Mouse (Mus musculus) liver, embryonic 13.5 days (tissue): ENCODE results near the gene Orc1. TPM values are rescaled to one million over a fixed set of nuclear protein-coding genes. Genes with fewer than 3 reads are reported as not detected.

Source experiments
- ATAC-seq: fragments of 200-750 bp; cut with Nextera tagmentation; 2 replicates; pipeline ENCODE4 v1.8.0; 2017; ENCODE audit warnings: low read depth, mild to moderate bottlenecking, moderate number of reproducible peaks, moderate library complexity
- DNase-seq: peaks from one replicate; pipeline ENCODE4 v3.0.0; 2022
- H3K27ac ChIP-seq: fragments of 300-500 bp; sonication (generic); 2 replicates; pipeline ENCODE4 v1.5.1; 2015; ENCODE audit warnings: moderate library complexity, mild to moderate bottlenecking, inconsistent platforms
- H3K27me3 ChIP-seq: fragments of 300-500 bp; sonication (generic); 2 replicates; pipeline ENCODE4 v1.6.1; 2015; ENCODE audit warnings: mild to moderate bottlenecking, inconsistent platforms
- H3K36me3 ChIP-seq: fragments of 300-500 bp; sonication (generic); 2 replicates; pipeline ENCODE4 v1.6.1; 2015; ENCODE audit warnings: mild to moderate bottlenecking, inconsistent platforms
- H3K4me1 ChIP-seq: fragments of 300-500 bp; sonication (generic); replicated peaks from 2 replicates; pipeline ENCODE4 v1.6.1; 2015; ENCODE audit warnings: inconsistent platforms
- H3K4me2 ChIP-seq: fragments of 300-500 bp; sonication (generic); 2 replicates; pipeline ENCODE4 v1.6.1; 2015; ENCODE audit warnings: inconsistent platforms, mild to moderate bottlenecking, moderate library complexity
- H3K4me3 ChIP-seq: fragments of 300-500 bp; sonication (generic); replicated peaks from 2 replicates; pipeline ENCODE4 v1.5.1; 2015; ENCODE audit warnings: mild to moderate bottlenecking, inconsistent platforms
- H3K9ac ChIP-seq: fragments of 300-500 bp; sonication (generic); 2 replicates; pipeline ENCODE4 v1.6.1; 2015; ENCODE audit warnings: mild to moderate bottlenecking, inconsistent platforms
- H3K9me3 ChIP-seq: fragments of 300-500 bp; sonication (generic); replicated peaks from 2 replicates; pipeline ENCODE4 v1.6.1; 2016; ENCODE audit warnings: inconsistent platforms
- whole genome bisulfite sequencing: fragments of 180-500 bp; shearing (Covaris S2); methylation state at CpG from one replicate; pipeline ENCODE4 v1.1.7; 2015; ENCODE audit not compliant: insufficient replicate concordance; 5-methylcytosine and 5-hydroxymethylcytosine counted together
- polyA plus RNA-seq: library from polyadenylated mRNA; unstranded; fragments of >200 nt; fragmentation: Nextera tagmentation; extraction: Ambion mirVana; gene quantifications from 2 replicates; pipeline ENCODE4 v1.2.1, GENCODE M21; 2015

Gene Orc1
- polyA plus RNA-seq, 1 experiment from 2014 or later: 23.2 TPM

GRCm38 (mm10) chr4:108637721-108638120 lies 58.5 kb downstream of the Orc1 start:
- 81% methylated on average over 3 of the region's 3 CpGs for WGBS
- Histone ChIP-seq H3K27me3 (no peaks in the 10 kb centered on the region), H3K36me3 (peaks cover 35% of the 10 kb centered on the region), H3K9ac (no peak overlapping the region), H3K27ac (no peak overlapping the region), H3K4me3 (no peak overlapping the region), H3K4me1 (peaks cover 27% of the 10 kb centered on the region), H3K9me3 (no peaks in the 10 kb centered on the region), H3K4me2 (no peak overlapping the region)
- ATAC-seq: no peak
- DNase-seq: no peak

GRCm38 (mm10) chr4:108638752-108639151 lies 59.5 kb downstream of the Orc1 start:
- peak; percentile 72 for ATAC-seq
- Histone ChIP-seq H3K36me3 (peaks cover 25% of the 10 kb centered on the region), H3K4me2 (no peak overlapping the region), H3K4me3 (no peak overlapping the region), H3K9me3 (no peaks in the 10 kb centered on the region), H3K27me3 (no peaks in the 10 kb centered on the region), H3K9ac (no peak overlapping the region), H3K4me1 (peaks cover 27% of the 10 kb centered on the region), H3K27ac (peak overlapping the region; percentile 51)
- no peak for DNase-seq
- WGBS: 37% methylated on average over 5 of the region's 5 CpGs

GRCm38 (mm10) chr4:108664407-108664806 lies 85.2 kb downstream of the Orc1 start:
- Histone ChIP-seq H3K4me2 (no peak overlapping the region), H3K36me3 (no peaks in the 10 kb centered on the region), H3K4me1 (no peaks in the 10 kb centered on the region), H3K9ac (no peak overlapping the region), H3K4me3 (no peak overlapping the region), H3K27ac (no peak overlapping the region), H3K27me3 (no peaks in the 10 kb centered on the region), H3K9me3 (no peaks in the 10 kb centered on the region)
- no peak for ATAC-seq
- peak; percentile 3 for DNase-seq
- 32% methylated on average over 2 of the region's 2 CpGs for WGBS

Other genes starting within 250 kb of the Orc1 start
- gene Shisal2a, start 196.1 kb upstream of the Orc1 start, polyA plus RNA-seq: 0.20 and 0.53 TPM in 2 replicates
- 10.4 and 12.4 TPM in 2 replicates for gene Gpx7, start 172.5 kb upstream of the Orc1 start, polyA plus RNA-seq
- 19.2 and 23.1 TPM in 2 replicates for gene Tut4, start 120.0 kb upstream of the Orc1 start, polyA plus RNA-seq
- 60.2 and 68.8 TPM in 2 replicates for gene Prpf38a, start 87 bp upstream of the Orc1 start, polyA plus RNA-seq
- gene Cc2d1b, start 40.5 kb downstream of the Orc1 start, polyA plus RNA-seq: 12.9 and 13.3 TPM in 2 replicates
- gene 3110021N24Rik, start 140.2 kb downstream of the Orc1 start, polyA plus RNA-seq: 0.10 TPM in 1 of 2 replicates, not detected in the other
- 0.48 and 0.56 TPM in 2 replicates for gene Zfyve9, start 201.4 kb downstream of the Orc1 start, polyA plus RNA-seq